Mouse (Mus musculus) midbrain, postnatal 0 days (tissue): Measurements from ENCODE around the gene Ccdc70. TPM values are rescaled to one million over a fixed set of nuclear protein-coding genes. Genes with fewer than 3 reads are reported as not detected.

Experiments
- ATAC-seq: fragments of 200-750 bp; cut with Nextera tagmentation; 2 replicates; pipeline ENCODE4 v1.8.0; 2017; ENCODE audit warnings: moderate number of reproducible peaks, mild to moderate bottlenecking, moderate TSS enrichment, moderate library complexity; ENCODE audit not compliant: low FRiP score
- DNase-seq: peaks from one replicate; pipeline ENCODE4 v3.0.0-alpha.2; 2015; ENCODE audit warnings: low spot score
- H3K27ac ChIP-seq: fragments of 300-500 bp; sonication (generic); 2 replicates; pipeline ENCODE4 v1.5.1; 2014; ENCODE audit warnings: low read depth, mild to moderate bottlenecking, low read length, mixed read lengths
- H3K27me3 ChIP-seq: fragments of 300-500 bp; sonication (generic); 2 replicates; pipeline ENCODE4 v1.6.1; 2014; ENCODE audit warnings: low read length, control low read depth, mixed read lengths; ENCODE audit not compliant: insufficient read depth
- H3K36me3 ChIP-seq: fragments of 300-500 bp; sonication (generic); 2 replicates; pipeline ENCODE4 v1.6.1; 2014; ENCODE audit warnings: low read length, control low read depth, mixed read lengths; ENCODE audit not compliant: insufficient read depth
- H3K4me1 ChIP-seq: fragments of 300-500 bp; sonication (generic); 2 replicates; pipeline ENCODE4 v1.6.1; 2014; ENCODE audit warnings: mild to moderate bottlenecking, control low read depth, antibody characterized with exemption, low read length, mixed read lengths; ENCODE audit not compliant: insufficient read depth
- H3K4me2 ChIP-seq: fragments of 300-500 bp; sonication (generic); 2 replicates; pipeline ENCODE4 v1.6.1; 2014; ENCODE audit warnings: low read depth, mild to moderate bottlenecking, low read length, mixed read lengths; ENCODE audit not compliant: poor library complexity, severe bottlenecking
- H3K4me3 ChIP-seq: fragments of 300-500 bp; sonication (generic); 2 replicates; pipeline ENCODE4 v1.5.1; 2014; ENCODE audit warnings: low read depth, mild to moderate bottlenecking, low read length, moderate library complexity
- H3K9ac ChIP-seq: fragments of 300-500 bp; sonication (generic); replicated peaks from 2 replicates; pipeline ENCODE4 v1.6.1; 2014; ENCODE audit warnings: mild to moderate bottlenecking, low read length, moderate library complexity, mixed read lengths; ENCODE audit not compliant: poor library complexity, severe bottlenecking
- H3K9me3 ChIP-seq: fragments of 300-500 bp; sonication (generic); 2 replicates; pipeline ENCODE4 v1.6.1; 2016; ENCODE audit warnings: low read length, control low read depth
- CTCF ChIP-seq: IDR thresholded peaks from 2 replicates; pipeline ENCODE4 v1.5.1; 2016; ENCODE audit warnings: antibody characterized with exemption, mild to moderate bottlenecking
- WGBS: fragments of 180-500 bp; shearing (Covaris S2); extraction: QIAGEN DNeasy Blood & Tissue Kit; methylation state at CpG from one replicate; pipeline ENCODE4 v1.1.7; 2014; 5-methylcytosine and 5-hydroxymethylcytosine counted together
- polyA plus RNA-seq: library from polyadenylated mRNA; unstranded; fragments of >200 nt; fragmentation: Nextera tagmentation; extraction: Ambion mirVana; gene quantifications from 2 replicates; pipeline ENCODE4 v1.2.1, GENCODE M21; 2015
- total RNA-seq: library from RNA; depleted of rRNA; stranded (reverse); fragments of >200 nt; gene quantifications from 2 replicates; pipeline ENCODE4 v1.2.3, GENCODE M21; 2014

Ccdc70 gene
- total and polyA plus RNA-seq, 2 experiments from 2014 or later, result not detected

- DNase-seq (peak; percentile 69), ATAC-seq (no peak)
- Histone ChIP-seq H3K4me3 (no peak overlapping the region), H3K27me3 (no peaks in the 10 kb centered on the region), H3K4me1 (no peaks in the 10 kb centered on the region), H3K27ac (no peak overlapping the region), H3K9ac (no peak overlapping the region), H3K36me3 (no peaks in the 10 kb centered on the region), H3K9me3 (no peaks in the 10 kb centered on the region), H3K4me2 (no peak overlapping the region)
- WGBS, result 6% methylated on average over 9 of the region's 9 CpGs
- peak; percentile 89 for TF ChIP-seq CTCF
Measured at GRCm38 (mm10) chr8:21955321-21955720, 14.3 kb upstream of the Ccdc70 start.

GRCm38 (mm10) chr8:21956336-21956735, 13.2 kb upstream of the Ccdc70 start:
- Histone ChIP-seq H3K4me3 (no peak overlapping the region), H3K27ac (no peak overlapping the region), H3K4me2 (no peak overlapping the region), H3K27me3 (no peaks in the 10 kb centered on the region), H3K9me3 (no peaks in the 10 kb centered on the region), H3K9ac (no peak overlapping the region), H3K4me1 (no peaks in the 10 kb centered on the region), H3K36me3 (no peaks in the 10 kb centered on the region)
- TF ChIP-seq CTCF, result no peak
- no peak; the same call in 1 of the 2 replicates for ATAC-seq
- 81% methylated on average over 3 of the region's 3 CpGs for WGBS
- DNase-seq, result no peak

- Histone ChIP-seq H3K9me3 (no peaks in the 10 kb centered on the region), H3K4me3 (no peak within 1 kb of the TSS), H3K27me3 (no peaks in the 10 kb centered on the region), H3K27ac (no peak within 1 kb of the TSS), H3K4me1 (no peaks in the 10 kb centered on the region), H3K4me2 (no peak within 1 kb of the TSS), H3K9ac (no peak within 1 kb of the TSS), H3K36me3 (no peaks in the 10 kb centered on the region)
- WGBS, result 88% methylated on average over 2 of the region's 2 CpGs
- no peak for ATAC-seq
- TF ChIP-seq CTCF, result no peak
- no peak for DNase-seq
Measured at GRCm38 (mm10) chr8:21958414-21958813, 11.2 kb upstream of the Ccdc70 start, which contains the start of gene Fam90a1a. Gene Fam90a1a (plus strand): TSS chr8:21958714.

GRCm38 (mm10) chr8:21966646-21967045, 2.9 kb upstream of the Ccdc70 start:
- H3K27ac ChIP-seq, result no peak overlapping the region
- no peaks in the 10 kb centered on the region for H3K4me1 ChIP-seq
- H3K9me3 ChIP-seq, result no peaks in the 10 kb centered on the region
- 80% methylated on average over 1 of the region's 1 CpGs for WGBS
- H3K27me3 ChIP-seq, result no peaks in the 10 kb centered on the region
- DNase-seq (no peak), ATAC-seq (no peak)
- no peak overlapping the region for H3K4me2 ChIP-seq
- TF ChIP-seq CTCF, result no peak
- H3K36me3 ChIP-seq, result no peaks in the 10 kb centered on the region
- no peak overlapping the region for H3K9ac ChIP-seq
- no peak overlapping the region for H3K4me3 ChIP-seq

GRCm38 (mm10) chr8:21978193-21978592, 8.6 kb downstream of the Ccdc70 start:
- Histone ChIP-seq H3K27ac (no peak overlapping the region), H3K27me3 (no peaks in the 10 kb centered on the region), H3K4me2 (no peak overlapping the region), H3K9ac (no peak overlapping the region), H3K9me3 (no peaks in the 10 kb centered on the region), H3K4me1 (no peaks in the 10 kb centered on the region), H3K4me3 (no peak overlapping the region), H3K36me3 (no peaks in the 10 kb centered on the region)
- peak; percentile 61 for DNase-seq
- WGBS, result 51% methylated on average over 4 of the region's 4 CpGs
- ATAC-seq, result no peak
- TF ChIP-seq CTCF, result no peak

GRCm38 (mm10) chr8:21981664-21982337, 12.2 kb downstream of the Ccdc70 start:
- ATAC-seq, result peak; percentile 85
- Histone ChIP-seq H3K27ac (no peak overlapping the region), H3K27me3 (no peaks in the 10 kb centered on the region), H3K4me1 (no peaks in the 10 kb centered on the region), H3K4me3 (no peak overlapping the region), H3K9ac (no peak overlapping the region), H3K9me3 (no peaks in the 10 kb centered on the region), H3K4me2 (no peak overlapping the region), H3K36me3 (no peaks in the 10 kb centered on the region)
- DNase-seq, result peak; percentile 80
- WGBS, result 55% methylated on average over 8 of the region's 8 CpGs
- peak; percentile 73 for TF ChIP-seq CTCF
